Comparison of ENCODE assay signal across 20 mouse cellular contexts in the genomic region with DNA sequence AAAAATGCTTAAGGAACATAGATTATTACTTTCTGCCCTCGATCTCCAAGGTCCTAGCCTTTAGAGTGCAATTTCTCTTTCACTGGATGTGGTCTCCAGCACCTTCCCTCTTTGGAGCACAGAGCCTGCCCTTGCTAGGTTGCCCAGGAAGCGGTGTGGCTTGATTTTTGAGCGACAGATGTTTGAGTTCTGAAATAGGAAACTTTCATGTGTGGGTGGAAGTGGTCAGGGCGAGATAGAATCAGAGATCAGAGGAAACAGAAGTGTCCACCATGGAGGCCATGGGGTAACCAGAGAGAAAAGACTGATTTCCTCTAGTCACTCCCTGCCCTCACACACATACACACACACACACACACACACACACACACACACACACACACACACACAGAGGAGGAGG. TPM values are rescaled to one million over a fixed set of nuclear protein-coding genes. Genes with fewer than 3 reads are reported as not detected.
A peak's percentile ranks its signal among the peaks of the same experiment; 100 is the strongest.
DNase-seq lines count a peak whose midpoint lies in the region; TF ChIP-seq lines count a peak whose summit lies in the region.
"Had no signal": no experiment of that assay in that cellular context is flagged by ENCODE, and none has a peak within 500 bp of the region (broad histone marks: within the 10 kb centered on the region; RNA-seq: fewer than 3 reads in every experiment).

No protein-coding gene starts in this region.

- no peak overlapping the region for H3K9ac ChIP-seq in MEL (ENCODE audit: control insufficient read depth, low read depth, low read length, poor library complexity, severe bottlenecking)
- H3K9ac ChIP-seq: embryonic facial prominence, embryonic 13.5 days; heart, embryonic 13.5 days; liver, embryonic 14.5 days; midbrain, embryonic 12.5 days; neural tube, embryonic 12.5 days had no signal

- TF ChIP-seq POLR2A in MEL (IDR thresholded peaks at IDR 0.05; ENCODE audit: control insufficient read depth in 1 of 2, insufficient read depth in 1 of 2, low read depth in 1 of 2, low read length in 2 of 2, poor library complexity in 1 of 2), result no peak

- no peak for TF ChIP-seq CTCF in MEL (IDR thresholded peaks at IDR 0.05 in 2 of 3, conservative IDR thresholded peaks at IDR 0.05 in 1 of 3; ENCODE audit: control insufficient read depth in 1 of 3, insufficient read depth in 1 of 3, low read depth in 2 of 3, low read length in 3 of 3, poor library complexity in 1 of 3, severe bottlenecking in 1 of 3)

- peak; percentile 27 for DNase-seq in thymus, postnatal 0 days (ENCODE audit: low spot score)
- DNase-seq in thymus, postnatal 4 days, result no peak
- peak; percentile 17 for DNase-seq in MEL (ENCODE audit: low read depth, low spot score)
- DNase-seq in limb, embryonic 10.5 days (ENCODE audit: low spot score), result no peak
- peak; percentile 21 for DNase-seq in splenic B cell, adult 2 months (ENCODE audit: low read depth, low spot score)
- DNase-seq in right cerebral cortex, postnatal 25 days, result no peak
- DNase-seq in heart, postnatal 36 days, result no peak
- DNase-seq in embryo, embryonic 10.5 days (ENCODE audit: low spot score), result no peak
- DNase-seq: kidney, adult 11 months; lung, postnatal 14 days; right cerebral cortex, postnatal 4 days; thymus, postnatal 14 days had no signal

- no peaks in the 10 kb centered on the region for H3K9me3 ChIP-seq in MEL (replicated peaks; ENCODE audit: insufficient read depth, low read length)
- H3K9me3 ChIP-seq in limb, embryonic 10.5 days (replicated peaks), result no peaks in the 10 kb centered on the region
- H3K9me3 ChIP-seq: embryonic facial prominence, embryonic 13.5 days; heart, embryonic 13.5 days; midbrain, embryonic 12.5 days; neural tube, embryonic 12.5 days had no signal

- WGBS in limb, embryonic 10.5 days, result 82% methylated on average over 4 of the region's 4 CpGs

- no peak overlapping the region for H3K4me3 ChIP-seq in MEL (ENCODE audit: control insufficient read depth in 1 of 2, insufficient read depth in 1 of 2, low read depth in 2 of 2, low read length in 2 of 2)
- H3K4me3 ChIP-seq in limb, embryonic 10.5 days, result no peak overlapping the region
- H3K4me3 ChIP-seq: embryonic facial prominence, embryonic 13.5 days; heart, embryonic 13.5 days; midbrain, embryonic 12.5 days; neural tube, embryonic 12.5 days had no signal

- H3K36me3 ChIP-seq in MEL (ENCODE audit: control insufficient read depth in 1 of 2, insufficient read depth in 2 of 2, low read length in 2 of 2), result peaks cover 0 to 38% of the 10 kb centered on the region in 2 experiments; a peak in 2 of 4 replicates
- no peaks in the 10 kb centered on the region for H3K36me3 ChIP-seq in limb, embryonic 10.5 days
- no peaks in the 10 kb centered on the region for H3K36me3 ChIP-seq in splenic B cell, adult 2 months (ENCODE audit: control insufficient read depth, insufficient read depth, low read length, poor library complexity, severe bottlenecking)
- H3K36me3 ChIP-seq: embryonic facial prominence, embryonic 13.5 days; heart, embryonic 13.5 days; midbrain, embryonic 12.5 days; neural tube, embryonic 12.5 days had no signal

- intact Hi-C loops in heart, postnatal 36 days (cut with DNase I), result no loop called here

- H3K79me2 ChIP-seq in MEL (ENCODE audit: control insufficient read depth, insufficient read depth, low read length, poor library complexity), result peaks cover 2% of the 10 kb centered on the region; the same call in 1 of the 2 replicates

- peaks cover 11 to 45% of the 10 kb centered on the region in 2 experiments for H3K4me1 ChIP-seq in MEL (ENCODE audit: control insufficient read depth in 1 of 2, insufficient read depth in 2 of 2, low read length in 2 of 2)
- H3K4me1 ChIP-seq in limb, embryonic 10.5 days, result peaks cover 78% of the 10 kb centered on the region

- H3K27me3 ChIP-seq in MEL (ENCODE audit: control insufficient read depth in 1 of 2, insufficient read depth in 2 of 2, low read length in 2 of 2), result no peaks in the 10 kb centered on the region
- H3K27me3 ChIP-seq in limb, embryonic 10.5 days (ENCODE audit: low read depth, poor library complexity, severe bottlenecking), result no peaks in the 10 kb centered on the region
- no peaks in the 10 kb centered on the region; the same call in 1 of the 2 replicates for H3K27me3 ChIP-seq in splenic B cell, adult 2 months (ENCODE audit: control insufficient read depth, insufficient read depth, low read length, poor library complexity, severe bottlenecking)
- H3K27me3 ChIP-seq: embryonic facial prominence, embryonic 13.5 days; heart, embryonic 13.5 days; neural tube, embryonic 12.5 days had no signal

- no peak for TF ChIP-seq RAD21 in MEL (IDR thresholded peaks at IDR 0.05; ENCODE audit: low read depth, low read length)

- no peak overlapping the region for H3K27ac ChIP-seq in MEL (ENCODE audit: control insufficient read depth, low read depth, low read length)
- peak overlapping the region; percentile 38; the same call in 1 of the 2 replicates for H3K27ac ChIP-seq in limb, embryonic 10.5 days
- H3K27ac ChIP-seq: embryonic facial prominence, embryonic 13.5 days; heart, embryonic 13.5 days; liver, embryonic 14.5 days; midbrain, embryonic 12.5 days; neural tube, embryonic 12.5 days had no signal

- TF ChIP-seq EP300 in MEL (IDR thresholded peaks at IDR 0.05; ENCODE audit: low read depth in 1 of 2, low read length in 2 of 2), result 0 out of 4 replicates have a peak, but pooled peaks of 1 of the 2 experiments have one; percentile 12

TF ChIP-seq in MEL, 35 proteins besides CTCF, POLR2A, EP300 and RAD21:
- TF ChIP-seq GATA1 (IDR thresholded peaks at IDR 0.05; ENCODE audit: low read depth, low read length), result no peak
- TF ChIP-seq SIN3A (IDR thresholded peaks at IDR 0.05; ENCODE audit: low read length), result no peak
- TF ChIP-seq UBTF (IDR thresholded peaks at IDR 0.05; ENCODE audit: borderline replicate concordance, insufficient read depth, low read depth, low read length), result no peak
- TF ChIP-seq POLR2AphosphoS5 (IDR thresholded peaks at IDR 0.05; ENCODE audit: borderline replicate concordance, low read depth, low read length), result no peak
- no peak for TF ChIP-seq E2F4 (IDR thresholded peaks at IDR 0.05; ENCODE audit: borderline replicate concordance, low read depth, low read length)
- no peak for TF ChIP-seq MXI1 (IDR thresholded peaks at IDR 0.05; ENCODE audit: low read depth, low read length)
- no peak for TF ChIP-seq BHLHE40 (IDR thresholded peaks at IDR 0.05; ENCODE audit: borderline replicate concordance, low read depth, low read length)
- TF ChIP-seq MAX (IDR thresholded peaks at IDR 0.05; ENCODE audit: low read length), result no peak
- no peak for TF ChIP-seq MAFK (IDR thresholded peaks at IDR 0.05; ENCODE audit: borderline replicate concordance, low read depth, low read length)

RNA-seq across cellular contexts. Expression of gene Atp1a2, which starts 8.3 kb away (rescaled TPM):
- 0.71 and 0.82 TPM in 2 replicates for polyA plus RNA-seq in thymus, postnatal 0 days (2015; fragmentation: Nextera tagmentation; extraction: Ambion mirVana)
- 0.10 TPM in 1 of 2 replicates, not detected in the other for total RNA-seq in MEL (2012; rRNA removed)
- polyA plus RNA-seq in MEL (2012; ENCODE audit: insufficient read depth in 1 of 2, insufficient read length in 2 of 2, low read depth in 1 of 2, low replicate concordance in 2 of 2, missing spikeins in 1 of 2), result under 1 TPM in 1 of 2 experiments, not detected in 1; 0.04 TPM
- polyA plus RNA-seq in limb, embryonic 10.5 days (2016; fragmentation: Nextera tagmentation; extraction: Ambion mirVana), result 0.62 and 3.2 TPM in 2 replicates
- 100 to 1,000 TPM; 604 to 624 TPM for total RNA-seq in heart, postnatal 36 days (2021)

RNA-seq across cellular contexts. Expression of gene Kcnj9, which starts 22.9 kb away (rescaled TPM):
- polyA plus RNA-seq in thymus, postnatal 0 days (2015; fragmentation: Nextera tagmentation; extraction: Ambion mirVana), result 0.09 TPM in 2 replicates
- total RNA-seq in MEL (2012; rRNA removed), result not detected in 2 replicates
- under 1 TPM in 1 of 2 experiments, not detected in 1; 0.08 TPM for polyA plus RNA-seq in MEL (2012; ENCODE audit: insufficient read depth in 1 of 2, insufficient read length in 2 of 2, low read depth in 1 of 2, low replicate concordance in 2 of 2, missing spikeins in 1 of 2)
- 0.10 TPM in 1 of 2 replicates, not detected in the other for polyA plus RNA-seq in limb, embryonic 10.5 days (2016; fragmentation: Nextera tagmentation; extraction: Ambion mirVana)
- total RNA-seq in heart, postnatal 36 days (2021), result not detected
- polyA plus RNA-seq: embryonic facial prominence, embryonic 13.5 days; heart, embryonic 13.5 days; limb, embryonic 11.5 days had no signal

RNA-seq across cellular contexts. Expression of gene Kcnj10, which starts 34.8 kb away (rescaled TPM):
- 0.15 and 0.17 TPM in 2 replicates for polyA plus RNA-seq in thymus, postnatal 0 days (2015; fragmentation: Nextera tagmentation; extraction: Ambion mirVana)
- 0.03 and 0.04 TPM in 2 replicates for total RNA-seq in MEL (2012; rRNA removed)
- polyA plus RNA-seq in MEL (2012; ENCODE audit: insufficient read depth in 1 of 2, insufficient read length in 2 of 2, low read depth in 1 of 2, low replicate concordance in 2 of 2, missing spikeins in 1 of 2), result under 1 TPM in 1 of 2 experiments, not detected in 1; 0.72 TPM
- polyA plus RNA-seq in limb, embryonic 10.5 days (2016; fragmentation: Nextera tagmentation; extraction: Ambion mirVana), result 0.05 TPM in 2 replicates
- total RNA-seq in heart, postnatal 36 days (2021), result under 1 TPM; 0.05 to 0.11 TPM
- polyA plus RNA-seq: heart, embryonic 13.5 days had no signal

RNA-seq across cellular contexts. Expression of gene Igsf8, which starts 44.8 kb away (rescaled TPM):
- 24.2 and 28.4 TPM in 2 replicates for polyA plus RNA-seq in thymus, postnatal 0 days (2015; fragmentation: Nextera tagmentation; extraction: Ambion mirVana)
- 65.2 and 88.0 TPM in 2 replicates for total RNA-seq in MEL (2012; rRNA removed)
- polyA plus RNA-seq in MEL (2012; ENCODE audit: insufficient read depth in 1 of 2, insufficient read length in 2 of 2, low read depth in 1 of 2, low replicate concordance in 2 of 2, missing spikeins in 1 of 2), result 10 to 100 TPM in 1 of 2 experiments, not detected in 1; 97.2 TPM
- 30.0 and 40.8 TPM in 2 replicates for polyA plus RNA-seq in limb, embryonic 10.5 days (2016; fragmentation: Nextera tagmentation; extraction: Ambion mirVana)
- total RNA-seq in heart, postnatal 36 days (2021), result 10 to 100 TPM; 10.9 to 12.4 TPM

RNA-seq across cellular contexts. Expression of gene Atp1a4, which starts 48.0 kb away (rescaled TPM):
- polyA plus RNA-seq in thymus, postnatal 0 days (2015; fragmentation: Nextera tagmentation; extraction: Ambion mirVana), result not detected in 2 replicates
- total RNA-seq in MEL (2012; rRNA removed), result not detected in 2 replicates
- not detected for polyA plus RNA-seq in MEL (2012; ENCODE audit: insufficient read depth in 1 of 2, insufficient read length in 2 of 2, low read depth in 1 of 2, low replicate concordance in 2 of 2, missing spikeins in 1 of 2)
- polyA plus RNA-seq in limb, embryonic 10.5 days (2016; fragmentation: Nextera tagmentation; extraction: Ambion mirVana), result not detected in 2 replicates
- not detected for total RNA-seq in heart, postnatal 36 days (2021)
- total RNA-seq: layer of hippocampus, postnatal 25 days had no signal
- polyA plus RNA-seq: embryonic facial prominence, embryonic 13.5 days; hindbrain, embryonic 11.5 days; limb, embryonic 11.5 days; midbrain, embryonic 12.5 days; neural tube, embryonic 12.5 days had no signal

Comparison
In these comparisons a context has a peak if more than half of its experiments do, and no peak if none do; other contexts are left out.
1. DNase-seq: peak in thymus, postnatal 0 days (single experiment), MEL (single experiment) and splenic B cell, adult 2 months (single experiment); none in thymus, postnatal 4 days (single experiment), limb, embryonic 10.5 days (single experiment), right cerebral cortex, postnatal 25 days (single experiment), heart, postnatal 36 days (0 of 2) and embryo, embryonic 10.5 days (single experiment).